Mouse (Mus musculus) left cerebral cortex, adult 18-20 months (tissue): ENCODE measurements around the gene Pim1. TPM values are rescaled to one million over a fixed set of nuclear protein-coding genes. Genes with fewer than 3 reads are reported as not detected.
"Not testable (repeated sequence)": the region's sequence is repeated elsewhere in the genome, so short reads cannot be mapped to it uniquely, and the experiment has no call there.

Experiments
- DNase-seq, 2 experiments: peaks; one replicate each; pipeline ENCODE4 v3.0.0; 2021 to 2022; ENCODE audit warnings: low spot score in 2 of 2, mixed read lengths in 1 of 2
- total RNA-seq, 2 experiments: library from RNA; stranded (reverse); gene quantifications; 2 replicates each; pipeline ENCODE4 v1.2.3; 2021

The Pim1 gene
- total RNA-seq, 2 experiments from 2014 or later: 6.9 to 16.9 TPM

GRCm38 (mm10) chr17:29492269-29493191 lies 2.0 kb downstream of the Pim1 start:
- DNase-seq: peak; percentile 25 to 40

- DNase-seq: no peak
Observed at GRCm38 (mm10) chr17:29493461-29493980, 3.0 kb downstream of the Pim1 start.

- no peak for DNase-seq
Observed at GRCm38 (mm10) chr17:29494062-29494731, 3.6 kb downstream of the Pim1 start.

- no peak for DNase-seq
Observed at GRCm38 (mm10) chr17:29494732-29495076, 4.2 kb downstream of the Pim1 start.

GRCm38 (mm10) chr17:29496211-29497070 lies 5.9 kb downstream of the Pim1 start:
- no peak for DNase-seq

GRCm38 (mm10) chr17:29497071-29497354 lies 6.5 kb downstream of the Pim1 start:
- DNase-seq: no peak

- not testable (repeated sequence) for DNase-seq
Observed at GRCm38 (mm10) chr17:29497481-29497880, 6.9 kb downstream of the Pim1 start.

GRCm38 (mm10) chr17:29498028-29498427 lies 7.5 kb downstream of the Pim1 start:
- DNase-seq: no peak

- not testable (repeated sequence) for DNase-seq
Observed at GRCm38 (mm10) chr17:29498952-29499351, 8.4 kb downstream of the Pim1 start.

GRCm38 (mm10) chr17:29499511-29499910 lies 9.0 kb downstream of the Pim1 start:
- no peak for DNase-seq

- DNase-seq: no peak
Observed at GRCm38 (mm10) chr17:29500243-29500740, 9.7 kb downstream of the Pim1 start.

- no peak for DNase-seq
Observed at GRCm38 (mm10) chr17:29500802-29501469, 10.4 kb downstream of the Pim1 start.

GRCm38 (mm10) chr17:29502005-29502668 lies 11.6 kb downstream of the Pim1 start:
- DNase-seq: no peak

- no peak for DNase-seq
Observed at GRCm38 (mm10) chr17:29502669-29503665, 12.4 kb downstream of the Pim1 start.

GRCm38 (mm10) chr17:29503700-29504099 lies 13.1 kb downstream of the Pim1 start:
- no peak for DNase-seq

GRCm38 (mm10) chr17:29508927-29509608 lies 18.5 kb downstream of the Pim1 start:
- DNase-seq: no peak

GRCm38 (mm10) chr17:29510691-29511090 lies 20.1 kb downstream of the Pim1 start:
- DNase-seq: no peak

GRCm38 (mm10) chr17:29513044-29513730 lies 22.6 kb downstream of the Pim1 start:
- DNase-seq: no peak
